9 mouse cellular contexts compared by ENCODE assay signal in the genomic region with DNA sequence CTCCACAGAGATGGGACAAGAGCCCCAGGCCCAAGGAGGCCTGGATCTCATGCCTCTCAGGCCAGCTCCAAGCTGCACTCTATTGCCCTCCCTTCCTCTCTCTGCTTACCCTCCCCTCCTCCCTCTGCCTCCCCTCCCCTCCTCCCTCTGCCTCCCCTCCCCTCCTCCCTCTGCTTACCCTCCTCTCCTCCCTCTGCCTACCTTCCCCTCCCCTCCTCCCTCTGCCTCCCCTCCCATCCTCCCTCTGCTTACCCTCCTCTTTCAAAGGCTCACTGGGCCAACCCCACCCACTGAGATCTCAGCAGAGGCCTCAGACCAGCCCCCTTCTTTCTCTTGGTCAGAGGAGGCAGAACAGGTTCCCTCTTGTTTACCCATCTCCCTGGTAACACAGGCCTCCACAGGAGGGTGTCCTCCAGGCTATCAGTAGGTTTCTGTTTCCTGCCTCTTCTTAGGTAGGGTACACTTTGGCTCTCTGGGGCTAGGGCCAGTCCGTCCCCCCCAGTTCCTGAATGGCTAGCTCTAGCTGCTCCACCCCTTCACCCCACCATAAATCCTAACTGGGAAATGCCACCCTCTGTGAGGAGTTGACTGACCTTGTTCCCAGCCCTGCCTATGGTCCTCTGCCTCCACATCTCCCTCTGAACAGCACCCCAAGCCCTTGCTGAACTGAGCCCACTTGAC. TPM values are rescaled to one million over a fixed set of nuclear protein-coding genes. Genes with fewer than 3 reads are reported as not detected.
DNase-seq lines count a peak whose midpoint lies in the region; ATAC-seq and TF ChIP-seq lines count a peak whose summit lies in the region.
"Had no signal": no experiment of that assay in that cellular context is flagged by ENCODE, and none has a peak within 500 bp of the region (broad histone marks: within the 10 kb centered on the region; RNA-seq: fewer than 3 reads in every experiment).

No protein-coding gene starts in this region.

- no peak for TF ChIP-seq POLR2A in cerebellum, adult 2 months (IDR thresholded peaks at IDR 0.05; ENCODE audit: borderline replicate concordance, insufficient read depth, low read length)

- H3K4me2 ChIP-seq in liver, postnatal 0 days (ENCODE audit: low read depth, low read length) = no peak overlapping the region
- 0 out of 2 replicates have a peak overlapping the region, but pooled peaks have one; percentile 19 for H3K4me2 ChIP-seq in stomach, embryonic 15.5 days

- H3K9me3 ChIP-seq in liver, postnatal 0 days (ENCODE audit: low read length) = no peaks in the 10 kb centered on the region
- H3K9me3 ChIP-seq in stomach, embryonic 15.5 days = no peaks in the 10 kb centered on the region

- H3K9ac ChIP-seq in liver, postnatal 0 days (replicated peaks) = no peak overlapping the region
- H3K9ac ChIP-seq in stomach, embryonic 15.5 days = no peak overlapping the region

- peaks cover 12% of the 10 kb centered on the region for H3K36me3 ChIP-seq in liver, postnatal 0 days (replicated peaks; ENCODE audit: insufficient read depth, low read length)
- peaks cover 11% of the 10 kb centered on the region for H3K36me3 ChIP-seq in stomach, embryonic 15.5 days

- intact Hi-C loops in left cerebral cortex, postnatal 4 days (cut with DNase I) = no loop called here

- peak; percentile 45 for DNase-seq in CD4-positive, CD25-positive, alpha-beta regulatory T cell, adult 2 months (ENCODE audit: low read depth, low spot score)
- peak; percentile 28 for DNase-seq in NIH3T3 (ENCODE audit: low read depth)
- peak; percentile 43 for DNase-seq in induced T-regulatory cell, adult 2 months (ENCODE audit: low read depth)
- no peak for DNase-seq in liver, postnatal 0 days
- no peak for DNase-seq in frontal cortex, adult 2 months (ENCODE audit: extremely low spot score in 1 of 2, low spot score in 1 of 2)
- DNase-seq in left cerebral cortex, postnatal 4 days = no peak
- DNase-seq in cerebellum, adult 2 months = no peak

- no peak overlapping the region for H3K4me3 ChIP-seq in liver, postnatal 0 days (ENCODE audit: low read depth, low read length)
- no peak overlapping the region for H3K4me3 ChIP-seq in stomach, embryonic 15.5 days (replicated peaks)
- H3K4me3 ChIP-seq in cerebellum, adult 2 months (replicated peaks; ENCODE audit: insufficient read depth, low read depth, low read length) = no peak overlapping the region
- H3K4me3 ChIP-seq: erythroblast, embryonic 14.5 days had no signal

- H3K27ac ChIP-seq in liver, postnatal 0 days (ENCODE audit: low read depth) = peak overlapping the region; percentile 7
- peak overlapping the region; percentile 87 for H3K27ac ChIP-seq in stomach, embryonic 15.5 days
- H3K27ac ChIP-seq in cerebellum, adult 2 months (ENCODE audit: insufficient read depth, low read length) = no peak overlapping the region

- H3K27me3 ChIP-seq in liver, postnatal 0 days (ENCODE audit: insufficient read depth, low read length) = no peaks in the 10 kb centered on the region
- H3K27me3 ChIP-seq in stomach, embryonic 15.5 days (replicated peaks) = no peaks in the 10 kb centered on the region
- no peaks in the 10 kb centered on the region for H3K27me3 ChIP-seq in cerebellum, adult 2 months (ENCODE audit: control insufficient read depth, insufficient read depth, low read length)

- H3K4me1 ChIP-seq in liver, postnatal 0 days (ENCODE audit: insufficient read depth) = peaks cover 17% of the 10 kb centered on the region
- H3K4me1 ChIP-seq in stomach, embryonic 15.5 days = peaks cover 25% of the 10 kb centered on the region
- no peaks in the 10 kb centered on the region for H3K4me1 ChIP-seq in cerebellum, adult 2 months (ENCODE audit: control insufficient read depth, insufficient read depth, low read length)

- no peak for TF ChIP-seq CTCF in liver, postnatal 0 days (IDR thresholded peaks at IDR 0.05; ENCODE audit: low read depth)
- no peak for TF ChIP-seq CTCF in cerebellum, adult 2 months (IDR thresholded peaks at IDR 0.05; ENCODE audit: borderline replicate concordance, insufficient read depth, low read depth, low read length)

- no peak for TF ChIP-seq EP300 in liver, postnatal 0 days (IDR thresholded peaks at IDR 0.05; ENCODE audit: low read depth)

- ATAC-seq in liver, postnatal 0 days = peak; percentile 57
- peak; percentile 91 for ATAC-seq in stomach, embryonic 15.5 days (ENCODE audit: insufficient read depth, low FRiP score, low read depth)

- WGBS in liver, postnatal 0 days (ENCODE audit: insufficient replicate concordance) = 8% methylated on average over 1 of the region's 1 CpGs
- 20% methylated on average over 1 of the region's 1 CpGs for WGBS in stomach, embryonic 15.5 days
- 33% methylated on average over 1 of the region's 1 CpGs for WGBS in cerebellum, adult 2 months

RNA-seq across cellular contexts. Expression of a gene that starts 17.7 kb away (rescaled TPM):
- polyA plus RNA-seq in liver, postnatal 0 days (2015; fragmentation: Nextera tagmentation; extraction: Ambion mirVana) = 6.5 and 8.1 TPM in 2 replicates
- 23.3 and 25.2 TPM in 2 replicates for polyA plus RNA-seq in stomach, embryonic 15.5 days (2015; fragmentation: Nextera tagmentation; extraction: Ambion mirVana)
- 30.5 and 32.6 TPM in 2 replicates for polyA plus RNA-seq in frontal cortex, adult 2 months (2012; rRNA removed)
- 10 to 100 TPM; 12.7 to 15.5 TPM for total RNA-seq in left cerebral cortex, postnatal 4 days (2021)
- 30.7 and 32.0 TPM in 2 replicates for polyA plus RNA-seq in cerebellum, adult 2 months (2012; rRNA removed)

RNA-seq across cellular contexts. Expression of a gene that starts 20.5 kb away (rescaled TPM):
- 249 and 250 TPM in 2 replicates for polyA plus RNA-seq in liver, postnatal 0 days (2015; fragmentation: Nextera tagmentation; extraction: Ambion mirVana)
- 391 and 408 TPM in 2 replicates for polyA plus RNA-seq in stomach, embryonic 15.5 days (2015; fragmentation: Nextera tagmentation; extraction: Ambion mirVana)
- 34.4 and 36.0 TPM in 2 replicates for polyA plus RNA-seq in frontal cortex, adult 2 months (2012; rRNA removed)
- 10 to 100 TPM; 30.1 to 36.2 TPM for total RNA-seq in left cerebral cortex, postnatal 4 days (2021)
- polyA plus RNA-seq in cerebellum, adult 2 months (2012; rRNA removed) = 50.5 and 57.3 TPM in 2 replicates

RNA-seq across cellular contexts. Expression of a gene that starts 47.2 kb away (rescaled TPM):
- polyA plus RNA-seq in liver, postnatal 0 days (2015; fragmentation: Nextera tagmentation; extraction: Ambion mirVana) = 7.5 and 7.8 TPM in 2 replicates
- 0.12 and 0.37 TPM in 2 replicates for polyA plus RNA-seq in stomach, embryonic 15.5 days (2015; fragmentation: Nextera tagmentation; extraction: Ambion mirVana)
- polyA plus RNA-seq in frontal cortex, adult 2 months (2012; rRNA removed) = 0.13 and 0.28 TPM in 2 replicates
- total RNA-seq in left cerebral cortex, postnatal 4 days (2021) = not detected
- 0.19 and 0.25 TPM in 2 replicates for polyA plus RNA-seq in cerebellum, adult 2 months (2012; rRNA removed)
- polyA plus RNA-seq: erythroblast, embryonic 14.5 days had no signal

RNA-seq across cellular contexts. Expression of a gene that starts 48.0 kb away (rescaled TPM):
- 1.0 and 1.6 TPM in 2 replicates for polyA plus RNA-seq in liver, postnatal 0 days (2015; fragmentation: Nextera tagmentation; extraction: Ambion mirVana)
- polyA plus RNA-seq in stomach, embryonic 15.5 days (2015; fragmentation: Nextera tagmentation; extraction: Ambion mirVana) = 3.5 and 4.0 TPM in 2 replicates
- 0.23 and 0.24 TPM in 2 replicates for polyA plus RNA-seq in frontal cortex, adult 2 months (2012; rRNA removed)
- under 1 TPM; 0.48 to 0.54 TPM for total RNA-seq in left cerebral cortex, postnatal 4 days (2021)
- 0.11 and 0.13 TPM in 2 replicates for polyA plus RNA-seq in cerebellum, adult 2 months (2012; rRNA removed)
- polyA plus RNA-seq: erythroblast, embryonic 14.5 days had no signal

Comparison
In these comparisons a context has a peak if more than half of its experiments do, and no peak if none do; other contexts are left out.
1. DNase-seq: peak in CD4-positive, CD25-positive, alpha-beta regulatory T cell, adult 2 months (single experiment), NIH3T3 (single experiment) and induced T-regulatory cell, adult 2 months (single experiment); none in liver, postnatal 0 days (single experiment), frontal cortex, adult 2 months (0 of 2), left cerebral cortex, postnatal 4 days (single experiment) and cerebellum, adult 2 months (0 of 2).